Mouse (Mus musculus): ENCODE data around the gene Slc22a1. TPM values are rescaled to one million over a fixed set of nuclear protein-coding genes. Genes with fewer than 3 reads are reported as not detected.

Slc22a1 gene
- polyA plus RNA-seq, 1 experiment from 2014 or later: not detected

GRCm38 (mm10) chr17:12658784-12659183, 16.8 kb downstream of the Slc22a1 start:
- no peaks in the 10 kb centered on the region for H3K9me3 ChIP-seq (ENCODE audit: control insufficient read depth, low read length)
- 78% methylated on average over 7 of the region's 7 CpGs for WGBS
- no peaks in the 10 kb centered on the region for H3K36me3 ChIP-seq (ENCODE audit: control insufficient read depth, insufficient read depth, low read length)

GRCm38 (mm10) chr17:12655826-12656225, 19.8 kb downstream of the Slc22a1 start:
- Histone ChIP-seq H3K36me3 (ENCODE audit: control insufficient read depth, insufficient read depth, low read length) (no peaks in the 10 kb centered on the region), H3K9me3 (ENCODE audit: control insufficient read depth, low read length) (no peaks in the 10 kb centered on the region), H3K27ac (ENCODE audit: low read depth, low read length) (no peak overlapping the region), H3K4me3 (ENCODE audit: low read depth, low read length) (no peak overlapping the region), H3K27me3 (ENCODE audit: control insufficient read depth, insufficient read depth, low read length) (no peaks in the 10 kb centered on the region), H3K4me1 (replicated peaks; ENCODE audit: control insufficient read depth, insufficient read depth, low read length) (no peaks in the 10 kb centered on the region), H3K4me2 (replicated peaks; ENCODE audit: low read depth, low read length) (no peak overlapping the region), H3K9ac (ENCODE audit: low read depth, low read length) (no peak overlapping the region)
- 85% methylated on average over 7 of the region's 7 CpGs for WGBS
- ATAC-seq (ENCODE audit: low FRiP score) (no peak), DNase-seq (ENCODE audit: low spot score) (no peak)

More at GRCm38 (mm10) chr17:12658784-12659183, 16.8 kb downstream of the Slc22a1 start:
- ATAC-seq (ENCODE audit: low FRiP score) (no peak), DNase-seq (ENCODE audit: low spot score) (no peak)
- Histone ChIP-seq H3K4me2 (replicated peaks; ENCODE audit: low read depth, low read length) (no peak overlapping the region), H3K4me1 (replicated peaks; ENCODE audit: control insufficient read depth, insufficient read depth, low read length) (no peaks in the 10 kb centered on the region), H3K9ac (ENCODE audit: low read depth, low read length) (no peak overlapping the region), H3K27me3 (ENCODE audit: control insufficient read depth, insufficient read depth, low read length) (no peaks in the 10 kb centered on the region), H3K4me3 (ENCODE audit: low read depth, low read length) (no peak overlapping the region), H3K27ac (ENCODE audit: low read depth, low read length) (no peak overlapping the region)

- ATAC-seq (ENCODE audit: low FRiP score) (no peak), DNase-seq (ENCODE audit: low spot score) (no peak)
- Histone ChIP-seq H3K4me1 (replicated peaks; ENCODE audit: control insufficient read depth, insufficient read depth, low read length) (no peaks in the 10 kb centered on the region), H3K4me3 (ENCODE audit: low read depth, low read length) (no peak overlapping the region), H3K27me3 (ENCODE audit: control insufficient read depth, insufficient read depth, low read length) (no peaks in the 10 kb centered on the region), H3K9me3 (ENCODE audit: control insufficient read depth, low read length) (no peaks in the 10 kb centered on the region), H3K36me3 (ENCODE audit: control insufficient read depth, insufficient read depth, low read length) (no peaks in the 10 kb centered on the region), H3K4me2 (replicated peaks; ENCODE audit: low read depth, low read length) (no peak overlapping the region), H3K9ac (ENCODE audit: low read depth, low read length) (no peak overlapping the region), H3K27ac (ENCODE audit: low read depth, low read length) (no peak overlapping the region)
- WGBS: 75% methylated on average over 3 of the region's 3 CpGs
Observed at GRCm38 (mm10) chr17:12654061-12654460, 21.6 kb downstream of the Slc22a1 start.

- ATAC-seq (ENCODE audit: low FRiP score): no peak
Observed at GRCm38 (mm10) chr17:12652604-12653003, 23.0 kb downstream of the Slc22a1 start.

DNA sequence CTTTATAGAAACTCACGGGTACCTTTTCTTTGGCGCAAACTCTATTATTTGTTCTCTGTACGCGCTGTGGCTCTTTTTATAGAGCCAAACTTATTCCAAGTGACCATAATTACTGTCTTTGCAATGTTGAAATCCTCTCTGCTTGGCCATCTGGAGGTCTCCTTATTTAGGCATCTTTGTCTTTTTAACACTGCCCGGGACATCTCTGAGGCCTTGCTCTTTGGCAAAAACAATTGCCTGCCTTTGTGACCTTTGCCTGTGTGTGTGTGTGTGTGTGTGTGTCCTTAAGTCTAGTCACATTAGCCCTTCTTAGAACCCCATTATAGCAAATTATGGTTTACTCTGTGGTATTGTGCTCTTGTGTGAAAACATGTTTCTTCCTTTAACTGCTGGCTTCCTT, 30.2 kb downstream of the Slc22a1 start:
- Histone ChIP-seq H3K4me3 (ENCODE audit: low read depth, low read length) (no peak overlapping the region), H3K9me3 (ENCODE audit: control insufficient read depth, low read length) (no peaks in the 10 kb centered on the region), H3K4me1 (replicated peaks; ENCODE audit: control insufficient read depth, insufficient read depth, low read length) (no peaks in the 10 kb centered on the region), H3K27me3 (ENCODE audit: control insufficient read depth, insufficient read depth, low read length) (no peaks in the 10 kb centered on the region), H3K9ac (ENCODE audit: low read depth, low read length) (no peak overlapping the region), H3K27ac (ENCODE audit: low read depth, low read length) (no peak overlapping the region), H3K36me3 (ENCODE audit: control insufficient read depth, insufficient read depth, low read length) (no peaks in the 10 kb centered on the region), H3K4me2 (replicated peaks; ENCODE audit: low read depth, low read length) (no peak overlapping the region)
- no peak for ATAC-seq (ENCODE audit: low FRiP score)
- WGBS: 81% methylated on average over 5 of the region's 5 CpGs
- no peak for DNase-seq (ENCODE audit: low spot score)

More at GRCm38 (mm10) chr17:12652604-12653003, 23.0 kb downstream of the Slc22a1 start:
- H3K36me3 ChIP-seq (ENCODE audit: control insufficient read depth, insufficient read depth, low read length): no peaks in the 10 kb centered on the region
- H3K9me3 ChIP-seq (ENCODE audit: control insufficient read depth, low read length): no peaks in the 10 kb centered on the region
- 93% methylated on average over 11 of the region's 11 CpGs for WGBS
- no peak overlapping the region for H3K4me3 ChIP-seq (ENCODE audit: low read depth, low read length)
- H3K27me3 ChIP-seq (ENCODE audit: control insufficient read depth, insufficient read depth, low read length): no peaks in the 10 kb centered on the region
- no peaks in the 10 kb centered on the region for H3K4me1 ChIP-seq (replicated peaks; ENCODE audit: control insufficient read depth, insufficient read depth, low read length)
- DNase-seq (ENCODE audit: low spot score): no peak
- H3K27ac ChIP-seq (ENCODE audit: low read depth, low read length): no peak overlapping the region
- no peak overlapping the region for H3K9ac ChIP-seq (ENCODE audit: low read depth, low read length)
- H3K4me2 ChIP-seq (replicated peaks; ENCODE audit: low read depth, low read length): no peak overlapping the region

GRCm38 (mm10) chr17:12641087-12641486, 34.5 kb downstream of the Slc22a1 start:
- Histone ChIP-seq H3K27ac (ENCODE audit: low read depth, low read length) (no peak overlapping the region), H3K4me2 (replicated peaks; ENCODE audit: low read depth, low read length) (no peak overlapping the region), H3K27me3 (ENCODE audit: control insufficient read depth, insufficient read depth, low read length) (no peaks in the 10 kb centered on the region), H3K9me3 (ENCODE audit: control insufficient read depth, low read length) (no peaks in the 10 kb centered on the region), H3K36me3 (ENCODE audit: control insufficient read depth, insufficient read depth, low read length) (no peaks in the 10 kb centered on the region), H3K9ac (ENCODE audit: low read depth, low read length) (no peak overlapping the region), H3K4me1 (replicated peaks; ENCODE audit: control insufficient read depth, insufficient read depth, low read length) (no peaks in the 10 kb centered on the region), H3K4me3 (ENCODE audit: low read depth, low read length) (no peak overlapping the region)
- DNase-seq (ENCODE audit: low spot score): no peak
- ATAC-seq (ENCODE audit: low FRiP score): no peak
- 79% methylated on average over 4 of the region's 4 CpGs for WGBS

GRCm38 (mm10) chr17:12639585-12639984, 36.0 kb downstream of the Slc22a1 start:
- Histone ChIP-seq H3K9ac (ENCODE audit: low read depth, low read length) (no peak overlapping the region), H3K27me3 (ENCODE audit: control insufficient read depth, insufficient read depth, low read length) (no peaks in the 10 kb centered on the region), H3K4me1 (replicated peaks; ENCODE audit: control insufficient read depth, insufficient read depth, low read length) (no peaks in the 10 kb centered on the region), H3K27ac (ENCODE audit: low read depth, low read length) (no peak overlapping the region), H3K4me3 (ENCODE audit: low read depth, low read length) (no peak overlapping the region), H3K4me2 (replicated peaks; ENCODE audit: low read depth, low read length) (no peak overlapping the region), H3K9me3 (ENCODE audit: control insufficient read depth, low read length) (no peaks in the 10 kb centered on the region), H3K36me3 (ENCODE audit: control insufficient read depth, insufficient read depth, low read length) (no peaks in the 10 kb centered on the region)
- ATAC-seq (ENCODE audit: low FRiP score): no peak
- WGBS: 94% methylated on average over 3 of the region's 3 CpGs
- DNase-seq (ENCODE audit: low spot score): no peak

GRCm38 (mm10) chr17:12634814-12635213, 40.8 kb downstream of the Slc22a1 start:
- Histone ChIP-seq H3K27me3 (ENCODE audit: control insufficient read depth, insufficient read depth, low read length) (0 out of 2 replicates have a peak, but pooled peaks cover 2% of the 10 kb centered on the region), H3K4me1 (replicated peaks; ENCODE audit: control insufficient read depth, insufficient read depth, low read length) (no peaks in the 10 kb centered on the region; the same call in 1 of the 2 replicates), H3K4me2 (replicated peaks; ENCODE audit: low read depth, low read length) (no peak overlapping the region), H3K4me3 (ENCODE audit: low read depth, low read length) (no peak overlapping the region), H3K9ac (ENCODE audit: low read depth, low read length) (no peak overlapping the region), H3K27ac (ENCODE audit: low read depth, low read length) (no peak overlapping the region), H3K36me3 (ENCODE audit: control insufficient read depth, insufficient read depth, low read length) (no peaks in the 10 kb centered on the region), H3K9me3 (ENCODE audit: control insufficient read depth, low read length) (no peaks in the 10 kb centered on the region)
- no peak for ATAC-seq (ENCODE audit: low FRiP score)
- WGBS: 66% methylated on average over 4 of the region's 4 CpGs
- no peak for DNase-seq (ENCODE audit: low spot score)

DNA sequence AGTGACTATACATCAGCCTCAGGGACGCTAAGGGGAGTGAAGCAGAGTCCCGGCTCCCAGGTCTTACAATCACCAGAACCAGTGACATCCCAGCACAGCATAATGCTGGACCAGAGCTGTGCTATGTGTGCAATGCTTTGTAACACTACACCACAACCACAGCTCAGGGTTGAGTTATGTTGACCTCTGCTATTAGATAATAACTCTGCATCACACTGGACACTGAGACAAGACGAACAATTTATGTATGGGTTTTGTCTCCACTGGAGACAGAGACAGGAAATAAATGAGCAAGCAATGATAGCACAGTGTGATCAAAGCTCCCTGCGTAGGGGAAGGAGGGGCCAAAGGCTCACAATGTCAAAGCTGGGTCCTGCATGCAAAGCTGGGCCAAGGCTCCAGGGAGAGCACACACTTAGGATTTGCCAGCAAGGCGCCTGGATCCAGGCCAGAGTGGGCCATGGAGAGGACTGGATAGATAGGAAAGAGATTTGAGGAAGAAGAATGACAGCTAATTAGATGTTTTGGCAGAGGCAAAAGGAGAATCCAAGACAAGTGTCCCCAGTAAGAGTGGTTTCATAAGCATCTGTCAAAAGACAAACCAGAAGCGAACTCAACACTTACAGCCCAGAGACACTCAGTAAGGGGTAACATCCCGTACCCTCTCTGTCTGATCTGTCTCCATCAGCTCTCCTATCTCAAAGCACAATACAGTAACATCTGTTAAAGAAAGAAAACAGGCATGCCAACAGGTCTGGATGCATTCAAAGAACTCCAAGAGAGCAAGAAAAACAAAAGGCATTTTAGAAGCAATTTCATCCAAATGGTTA, 43.6 kb downstream of the Slc22a1 start:
- 41% methylated on average over 7 of the region's 7 CpGs for WGBS
- Histone ChIP-seq H3K27ac (ENCODE audit: low read depth, low read length) (no peak overlapping the region), H3K4me2 (replicated peaks; ENCODE audit: low read depth, low read length) (no peak overlapping the region), H3K4me3 (ENCODE audit: low read depth, low read length) (no peak overlapping the region), H3K4me1 (replicated peaks; ENCODE audit: control insufficient read depth, insufficient read depth, low read length) (no peaks in the 10 kb centered on the region; the same call in 1 of the 2 replicates), H3K9ac (ENCODE audit: low read depth, low read length) (no peak overlapping the region), H3K36me3 (ENCODE audit: control insufficient read depth, insufficient read depth, low read length) (no peaks in the 10 kb centered on the region), H3K9me3 (ENCODE audit: control insufficient read depth, low read length) (no peaks in the 10 kb centered on the region), H3K27me3 (ENCODE audit: control insufficient read depth, insufficient read depth, low read length) (0 out of 2 replicates have a peak, but pooled peaks cover 2% of the 10 kb centered on the region)
- DNase-seq (ENCODE audit: low spot score) (no peak), ATAC-seq (ENCODE audit: low FRiP score) (no peak)
